Mouse (Mus musculus) bone marrow macrophage, adult 2 months (primary cell): ENCODE measurements around the gene Lrtm2.

Source experiments
- CTCF ChIP-seq: IDR thresholded peaks from 2 replicates; pipeline ENCODE4 v1.5.1; 2012; ENCODE audit warnings: low read depth, mild to moderate bottlenecking, low read length, moderate library complexity
- POLR2A ChIP-seq: IDR thresholded peaks from 2 replicates; pipeline ENCODE4 v1.6.1; 2012; ENCODE audit warnings: mild to moderate bottlenecking, low read depth, low read length, borderline replicate concordance

DNA sequence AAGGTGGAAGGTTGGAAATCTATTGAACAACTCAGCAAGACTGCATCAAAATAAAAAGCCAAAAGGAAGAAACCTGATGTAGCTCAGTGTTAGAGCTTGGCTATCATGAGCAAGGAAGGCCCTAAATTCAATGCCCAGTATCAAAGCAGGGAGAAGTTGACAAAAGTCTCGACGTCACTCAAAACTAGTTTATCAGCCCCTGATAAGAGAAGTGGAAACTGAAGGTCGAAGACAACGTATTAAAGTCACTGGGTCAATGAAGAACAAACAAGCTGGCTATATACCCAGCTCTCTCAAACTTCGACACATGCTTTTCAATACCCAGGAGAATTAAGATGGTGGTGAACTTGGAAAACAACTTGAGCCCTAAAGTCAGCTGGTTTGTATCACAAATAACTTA lies 41.7 kb upstream of the Lrtm2 start:
- TF ChIP-seq POLR2A (no peak), CTCF (no peak)
